Mouse (Mus musculus) liver, embryonic 14 days (tissue): ENCODE measurements around the gene Pfkfb2. TPM values are rescaled to one million over a fixed set of nuclear protein-coding genes. Genes with fewer than 3 reads are reported as not detected.

Source experiments
- polyA plus RNA-seq: library from polyadenylated mRNA; depleted of rRNA; stranded (reverse); fragments of >200 nt; gene quantifications from 2 replicates; pipeline ENCODE4 v1.2.3, GENCODE M21; 2012; rRNA removed

The Pfkfb2 gene
- 6.2 and 8.0 TPM in 2 replicates for polyA plus RNA-seq

DNA sequence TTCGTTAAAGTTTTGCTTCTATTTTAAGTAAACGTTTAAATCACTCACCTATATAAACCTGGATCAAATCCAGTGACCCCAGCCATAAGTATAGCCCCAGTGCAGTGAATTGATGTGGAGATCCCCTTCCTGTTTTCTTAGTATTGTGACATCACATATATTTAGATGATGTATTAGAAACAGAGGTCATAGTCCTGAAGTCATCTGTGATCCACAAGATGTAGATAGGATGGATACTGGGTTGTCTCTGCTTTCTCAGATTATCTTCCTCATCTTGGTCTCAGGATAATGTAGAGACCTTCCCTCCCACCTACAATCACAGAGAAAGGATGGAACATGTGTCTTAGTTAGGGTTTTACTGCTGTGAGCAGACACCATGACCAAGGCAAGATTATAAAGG lies at the start of gene Pfkfb2:
Gene Pfkfb2 (minus strand): TSS at position 101 of the 400 bp plus-strand sequence.

GRCm38 (mm10) chr1:130731741-130732337 lies 2.8 kb upstream of the Pfkfb2 start, which contains the start of gene AA986860:
TSS of gene AA986860 (plus strand) at chr1:130731976.

DNA sequence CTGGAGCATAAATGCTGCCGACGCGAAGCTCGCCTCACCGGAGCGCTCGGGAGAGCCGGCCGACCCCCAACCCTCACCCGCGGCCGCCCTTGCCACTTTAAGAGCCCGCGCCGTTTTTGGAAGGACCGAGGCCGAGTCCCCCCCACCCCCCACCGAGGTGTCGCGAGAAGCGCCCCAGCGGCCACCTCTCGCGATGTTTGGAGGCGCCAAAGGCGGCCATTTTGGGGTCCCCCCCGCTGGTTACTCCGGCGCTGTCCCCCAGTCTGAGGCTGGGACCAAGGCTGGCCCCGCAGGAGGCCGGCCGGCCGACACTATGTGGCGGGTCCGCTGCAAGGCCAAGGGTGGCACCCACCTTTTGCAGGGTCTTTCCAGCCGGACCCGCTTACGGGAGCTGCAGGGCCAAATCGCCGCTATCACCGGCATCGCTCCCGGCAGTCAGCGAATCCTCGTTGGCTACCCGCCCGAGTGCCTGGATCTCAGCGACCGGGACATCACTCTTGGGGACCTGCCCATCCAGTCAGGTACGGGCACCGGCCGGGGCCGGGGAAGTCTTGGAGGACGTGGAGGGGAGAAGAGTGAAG lies 11.7 kb downstream of the Pfkfb2 start, which contains the start of gene Yod1:
Gene Yod1 (plus strand): TSS at position 37 of the 581 bp plus-strand sequence.

DNA sequence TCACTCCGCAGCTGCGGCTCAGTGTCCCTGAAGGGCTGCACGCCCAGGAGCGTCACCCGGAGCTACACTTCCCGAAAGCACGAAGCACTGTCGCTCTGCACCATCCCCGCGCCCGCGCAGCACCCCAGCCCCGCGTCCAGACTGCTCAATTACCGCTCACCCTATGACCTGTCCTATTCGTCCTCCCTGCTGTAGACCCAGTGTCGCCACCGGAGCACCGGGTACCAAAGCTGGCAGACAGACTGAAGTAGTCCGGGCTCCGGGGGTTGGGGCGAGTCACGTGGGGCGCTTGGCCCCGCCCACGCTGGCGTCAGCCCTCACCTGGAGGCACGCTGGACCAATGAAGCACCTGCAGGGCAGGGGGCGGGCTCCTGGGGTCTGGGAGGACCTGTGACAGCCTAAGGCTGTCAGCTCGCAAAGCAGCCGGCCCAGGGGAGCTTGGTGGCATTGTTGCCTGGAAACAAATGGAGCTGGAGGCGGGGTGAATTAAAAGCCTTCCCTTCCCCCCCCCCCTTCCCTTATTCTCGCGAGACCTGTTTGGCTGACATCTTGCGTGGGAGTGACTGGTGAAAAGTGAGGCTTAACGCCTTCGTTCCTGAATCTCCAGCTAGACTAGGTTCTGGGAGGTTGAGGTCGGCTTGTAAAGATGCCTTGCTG lies 13.4 kb downstream of the Pfkfb2 start, which contains the start of gene Gm29427:
Gene Gm29427 (minus strand): TSS at position 239 of the 657 bp plus-strand sequence.

DNA sequence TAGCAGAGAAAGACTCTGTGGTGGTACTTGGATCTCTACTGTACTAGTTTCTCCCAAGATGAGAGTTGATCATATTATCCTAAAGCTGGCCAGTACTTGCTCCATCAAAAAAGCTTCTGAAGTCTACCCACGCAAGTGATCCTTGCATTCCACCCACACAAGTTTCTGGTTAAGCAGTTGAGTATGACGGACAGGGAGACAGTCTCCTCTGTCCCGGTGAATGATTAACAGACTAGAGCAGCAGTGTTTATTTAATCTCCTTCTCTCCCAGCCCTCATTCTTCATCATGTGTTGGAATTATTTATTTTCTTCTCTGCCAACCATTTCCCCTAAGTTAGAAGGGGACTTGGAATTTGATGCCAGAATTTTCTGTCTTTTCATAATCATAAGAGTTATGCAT lies 67.6 kb downstream of the Pfkfb2 start, which contains the start of gene C4bp:
Gene C4bp (minus strand): TSS at position 179 of the 400 bp plus-strand sequence.

Other genes starting within 250 kb of the Pfkfb2 start
- gene Zp3r, start 99.6 kb downstream of the Pfkfb2 start, polyA plus RNA-seq: not detected in 2 replicates
- 0.78 and 0.81 TPM in 2 replicates for gene C4bp, start 67.6 kb downstream of the Pfkfb2 start, polyA plus RNA-seq
- gene Gm29427, start 13.5 kb downstream of the Pfkfb2 start, polyA plus RNA-seq: not detected in 2 replicates
- 6.5 and 8.0 TPM in 2 replicates for gene Yod1, start 11.9 kb downstream of the Pfkfb2 start, polyA plus RNA-seq
- gene AA986860, start 2.7 kb upstream of the Pfkfb2 start, polyA plus RNA-seq: 3.0 and 4.3 TPM in 2 replicates
- not detected in 2 replicates for gene Fcamr, start 71.6 kb upstream of the Pfkfb2 start, polyA plus RNA-seq
- gene Pigr, start 97.4 kb upstream of the Pfkfb2 start, polyA plus RNA-seq: 0.15 and 0.25 TPM in 2 replicates
- not detected in 2 replicates for gene Fcmr, start 136.4 kb upstream of the Pfkfb2 start, polyA plus RNA-seq
- gene Il24, start 158.2 kb upstream of the Pfkfb2 start, polyA plus RNA-seq: not detected in 2 replicates
- not detected in 2 replicates for gene Il20, start 182.2 kb upstream of the Pfkfb2 start, polyA plus RNA-seq
- gene Il19, start 210.9 kb upstream of the Pfkfb2 start, polyA plus RNA-seq: 0.03 TPM in 1 of 2 replicates, not detected in the other